Mouse (Mus musculus): ENCODE data around the gene Cyp3a13. TPM values are rescaled to one million over a fixed set of nuclear protein-coding genes. Genes with fewer than 3 reads are reported as not detected.
"Not testable (repeated sequence)": the region's sequence is repeated elsewhere in the genome, so short reads cannot be mapped to it uniquely, and the experiment has no call there.

The Cyp3a13 gene
- polyA plus RNA-seq, 1 experiment: not detected

DNA sequence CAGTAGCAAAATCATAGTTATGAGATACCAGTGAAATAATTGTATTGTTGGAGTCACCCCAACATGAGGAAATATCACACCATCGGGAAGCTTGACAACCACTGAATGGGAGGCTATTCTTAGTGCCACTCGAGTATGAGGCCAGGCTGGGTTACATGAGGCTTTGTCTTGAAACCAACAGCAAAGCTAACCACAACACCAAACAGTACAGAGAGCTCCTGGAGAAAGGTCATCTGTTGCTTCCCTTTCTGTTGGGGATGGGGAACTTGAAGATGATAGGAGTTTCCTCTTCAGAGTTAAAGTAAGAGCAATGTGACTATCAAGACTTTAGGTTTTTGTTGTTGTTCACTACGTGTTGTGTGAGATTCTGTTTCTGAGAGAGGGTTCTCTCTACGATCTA lies 38.5 kb downstream of the Cyp3a13 start:
- H3K9me3 ChIP-seq: no peaks in the 10 kb centered on the region
- H3K4me3 ChIP-seq (replicated peaks): no peak overlapping the region
- peaks cover 12% of the 10 kb centered on the region for H3K4me1 ChIP-seq
- peaks cover 14% of the 10 kb centered on the region for H3K27me3 ChIP-seq (replicated peaks)
- no peak for TF ChIP-seq GATA1 (IDR thresholded peaks at IDR 0.05; ENCODE audit: borderline replicate concordance, low read length)
- TF ChIP-seq FLI1 (IDR thresholded peaks at IDR 0.05; ENCODE audit: low read length): no peak
- no peaks in the 10 kb centered on the region for H3K36me3 ChIP-seq (replicated peaks; ENCODE audit: low read length)

DNA sequence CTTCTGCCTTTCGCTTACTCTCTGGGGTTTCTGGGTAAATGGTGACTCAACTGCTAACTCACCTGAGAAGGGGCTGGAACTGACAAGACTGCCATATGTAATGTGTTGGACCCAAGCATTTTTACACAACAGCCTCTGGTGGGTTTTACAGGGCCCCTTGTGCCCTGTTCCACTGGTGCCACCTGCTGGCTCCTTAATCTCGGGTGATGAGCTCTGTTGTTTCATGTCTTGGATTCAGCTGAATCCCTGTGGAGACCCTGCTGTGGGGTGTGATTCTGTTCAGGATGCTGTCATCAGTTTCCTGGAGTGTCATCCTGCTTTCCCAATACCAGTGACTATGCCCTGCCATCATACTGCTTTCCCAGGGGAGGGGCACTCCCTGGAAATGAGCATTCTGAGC lies 43.6 kb downstream of the Cyp3a13 start:
- H3K9me3 ChIP-seq: no peaks in the 10 kb centered on the region
- H3K4me3 ChIP-seq (replicated peaks): no peak overlapping the region
- H3K27me3 ChIP-seq (replicated peaks): peaks cover 8% of the 10 kb centered on the region
- no peaks in the 10 kb centered on the region for H3K36me3 ChIP-seq (replicated peaks; ENCODE audit: low read length)
- peaks cover 2% of the 10 kb centered on the region for H3K4me1 ChIP-seq
- TF ChIP-seq FLI1 (IDR thresholded peaks at IDR 0.05; ENCODE audit: low read length): no peak
- no peak for TF ChIP-seq GATA1 (IDR thresholded peaks at IDR 0.05; ENCODE audit: borderline replicate concordance, low read length)

DNA sequence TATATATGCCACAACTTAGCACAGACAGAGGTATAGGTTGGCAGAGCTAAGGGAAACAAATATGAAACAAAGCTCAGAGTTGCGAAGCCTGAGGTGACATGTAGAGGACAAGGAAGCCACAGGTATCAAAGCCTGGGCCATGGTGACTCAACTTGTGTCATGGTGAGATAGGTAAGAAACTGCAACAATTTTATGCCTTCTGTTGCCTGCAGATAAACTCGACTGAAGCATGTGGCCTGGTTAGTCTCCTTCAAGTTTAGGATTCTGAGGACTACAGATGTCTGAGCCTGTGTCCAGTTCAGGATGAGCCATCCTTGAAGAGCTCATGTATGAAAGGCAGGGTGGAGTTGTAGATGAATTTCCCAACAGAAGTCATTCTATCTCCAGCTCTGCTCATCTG lies 46.4 kb downstream of the Cyp3a13 start:
- no peaks in the 10 kb centered on the region for H3K36me3 ChIP-seq (replicated peaks; ENCODE audit: low read length)
- no peak for TF ChIP-seq FLI1 (IDR thresholded peaks at IDR 0.05; ENCODE audit: low read length)
- TF ChIP-seq GATA1 (IDR thresholded peaks at IDR 0.05; ENCODE audit: borderline replicate concordance, low read length): no peak
- peaks cover 8% of the 10 kb centered on the region for H3K27me3 ChIP-seq (replicated peaks)
- H3K9me3 ChIP-seq: no peaks in the 10 kb centered on the region
- no peak overlapping the region for H3K4me3 ChIP-seq (replicated peaks)
- peaks cover 18% of the 10 kb centered on the region for H3K4me1 ChIP-seq

DNA sequence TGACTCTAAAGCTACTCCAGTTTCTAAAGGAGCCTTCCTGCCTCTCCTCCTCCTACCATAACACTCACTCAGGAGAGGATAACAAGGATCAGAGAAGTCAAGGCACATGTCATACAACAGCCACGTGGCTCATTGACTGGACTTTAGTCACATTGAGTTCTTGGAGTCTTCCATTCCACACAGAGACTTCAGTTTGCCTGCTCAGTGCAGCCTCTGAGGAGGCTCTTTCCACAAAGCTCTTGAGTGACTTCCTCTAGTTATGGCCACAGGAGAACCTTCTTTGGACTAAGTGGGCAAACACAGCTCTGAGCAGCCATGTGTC lies 49.1 kb downstream of the Cyp3a13 start:
- H3K9me3 ChIP-seq; H3K27me3 ChIP-seq (replicated peaks); H3K4me3 ChIP-seq (replicated peaks); H3K36me3 ChIP-seq (replicated peaks; ENCODE audit: low read length): not testable (repeated sequence)
- H3K4me1 ChIP-seq: peaks cover 18% of the 10 kb centered on the region

DNA sequence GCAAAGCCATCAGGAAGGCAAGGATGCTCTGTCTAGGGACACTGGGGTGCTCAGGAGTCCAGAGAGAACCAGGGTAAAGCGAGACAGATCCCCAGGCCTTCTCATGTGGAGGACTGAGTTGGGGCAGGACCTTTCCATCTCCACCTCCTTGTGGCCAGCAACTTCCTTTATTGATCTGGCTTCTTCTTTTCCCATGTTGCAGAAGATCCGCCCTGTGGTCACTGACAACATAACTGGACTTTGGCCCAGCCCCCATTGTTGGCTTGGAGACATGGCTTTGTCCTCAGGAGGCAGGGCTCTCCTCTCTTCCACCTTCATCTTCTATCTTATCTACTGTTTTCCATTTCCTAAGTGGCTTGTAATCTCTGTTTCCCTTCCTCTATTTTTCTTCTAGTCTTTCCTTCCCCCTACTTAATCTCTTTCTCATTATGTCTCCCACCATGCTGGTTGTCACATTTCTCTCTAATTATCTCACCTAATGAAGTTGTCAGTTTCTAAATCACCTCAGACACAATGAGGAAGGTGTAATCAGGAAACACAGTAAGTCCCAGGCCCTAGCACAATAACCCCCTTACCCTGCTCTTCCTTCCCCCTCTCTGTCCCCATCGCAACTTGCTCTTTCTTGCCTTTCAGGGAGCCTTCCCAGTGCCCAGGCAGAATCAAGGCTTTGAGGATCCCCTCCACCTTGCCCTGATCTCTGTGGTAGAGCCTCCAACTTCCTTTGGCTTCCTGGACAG lies 49.6 kb downstream of the Cyp3a13 start, which contains the start of gene Pilrb2:
TSS of gene Pilrb2 (minus strand) at position 172 of the 737 bp plus-strand sequence.
- H3K4me3 ChIP-seq (replicated peaks): not testable (repeated sequence)

DNA sequence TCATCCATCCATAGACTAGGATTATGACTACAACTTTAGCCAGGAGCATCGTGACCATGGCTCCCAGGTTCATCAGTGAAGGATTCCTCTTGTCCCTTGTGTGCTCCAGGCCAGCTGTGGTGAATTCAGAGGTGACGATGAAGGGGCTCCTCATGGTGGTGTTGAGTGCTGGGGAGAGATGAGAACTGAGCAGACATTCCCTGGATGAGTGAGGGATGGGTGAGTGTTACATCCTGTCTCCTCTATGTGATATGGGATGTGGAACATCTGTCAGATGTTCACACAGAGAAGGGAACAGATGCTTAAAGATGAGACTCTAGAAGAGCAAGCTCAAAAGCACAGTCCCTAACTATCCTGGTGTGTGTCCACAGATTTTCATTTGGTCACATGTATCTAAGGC lies 52.8 kb downstream of the Cyp3a13 start:
- H3K4me1 ChIP-seq: peaks cover 18% of the 10 kb centered on the region
- not testable (repeated sequence) for H3K36me3 ChIP-seq (replicated peaks; ENCODE audit: low read length); H3K4me3 ChIP-seq (replicated peaks); H3K9me3 ChIP-seq; H3K27me3 ChIP-seq (replicated peaks)

More for the DNA sequence above, 49.6 kb downstream of the Cyp3a13 start, which contains the start of gene Pilrb2:
- not testable (repeated sequence) for H3K36me3 ChIP-seq (replicated peaks; ENCODE audit: low read length); H3K9me3 ChIP-seq; H3K27me3 ChIP-seq (replicated peaks)
- peaks cover 18% of the 10 kb centered on the region for H3K4me1 ChIP-seq

DNA sequence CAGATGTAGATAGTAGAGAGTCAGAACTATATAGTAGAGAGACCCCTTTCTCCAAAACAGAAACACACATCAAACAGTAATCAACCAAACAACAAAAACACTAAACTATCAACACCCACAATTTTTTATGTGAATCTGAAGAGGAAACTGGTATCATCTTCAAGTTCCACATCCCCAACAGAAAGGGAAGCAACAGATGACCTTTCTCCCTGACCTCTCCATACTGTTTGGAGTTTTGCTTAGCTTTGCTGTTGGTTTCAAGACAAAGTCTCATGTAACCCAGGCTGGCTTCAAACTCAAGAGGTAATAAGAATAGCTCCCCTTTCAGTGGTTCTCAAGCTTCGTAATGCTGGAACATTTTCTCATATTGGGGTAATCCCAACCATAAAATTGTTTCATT lies 57.4 kb downstream of the Cyp3a13 start:
- not testable (repeated sequence) for H3K36me3 ChIP-seq (replicated peaks; ENCODE audit: low read length); H3K9me3 ChIP-seq

DNA sequence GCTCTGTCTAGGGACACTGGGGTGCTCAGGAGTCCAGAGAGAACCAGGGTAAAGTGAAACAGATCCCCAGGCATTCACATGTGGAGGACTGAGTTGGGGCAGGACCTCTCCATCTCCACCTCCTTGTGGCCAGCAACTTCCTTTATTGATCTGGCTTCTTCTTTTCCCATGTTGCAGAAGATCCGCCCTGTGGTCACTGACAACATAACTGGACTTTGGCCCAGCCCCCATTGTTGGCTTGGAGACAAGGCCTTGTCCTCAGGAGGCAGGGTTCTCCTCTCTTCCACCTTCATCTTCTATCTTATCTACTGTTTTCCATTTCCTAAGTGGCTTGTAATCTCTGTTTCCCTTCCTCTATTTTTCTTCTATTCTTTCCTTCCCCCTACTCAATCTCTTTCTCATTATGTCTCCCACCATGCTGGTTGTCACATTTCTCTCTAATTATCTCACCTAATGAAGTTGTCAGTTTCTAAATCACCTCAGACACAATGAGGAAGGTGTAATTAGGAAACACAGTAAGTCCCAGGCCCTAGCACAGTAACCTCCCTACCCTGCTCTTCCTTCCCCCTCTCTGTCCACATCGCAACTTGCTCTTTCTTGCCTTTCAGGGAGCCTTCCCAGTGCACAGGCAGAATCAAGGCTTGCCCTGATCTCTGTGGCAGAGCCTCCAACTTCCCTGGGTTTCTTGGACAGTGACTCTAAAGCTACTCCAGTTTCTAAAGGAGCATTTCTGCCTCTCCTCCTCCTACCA lies 63.3 kb downstream of the Cyp3a13 start, which contains the start of gene Pilrb1:
TSS of gene Pilrb1 (minus strand) at position 147 of the 751 bp plus-strand sequence.
- H3K4me3 ChIP-seq (replicated peaks); H3K4me1 ChIP-seq; H3K9me3 ChIP-seq; H3K36me3 ChIP-seq (replicated peaks; ENCODE audit: low read length); H3K27me3 ChIP-seq (replicated peaks): not testable (repeated sequence)

More for the DNA sequence above, 57.4 kb downstream of the Cyp3a13 start:
- not testable (repeated sequence) for H3K27me3 ChIP-seq (replicated peaks); H3K4me3 ChIP-seq (replicated peaks); H3K4me1 ChIP-seq

DNA sequence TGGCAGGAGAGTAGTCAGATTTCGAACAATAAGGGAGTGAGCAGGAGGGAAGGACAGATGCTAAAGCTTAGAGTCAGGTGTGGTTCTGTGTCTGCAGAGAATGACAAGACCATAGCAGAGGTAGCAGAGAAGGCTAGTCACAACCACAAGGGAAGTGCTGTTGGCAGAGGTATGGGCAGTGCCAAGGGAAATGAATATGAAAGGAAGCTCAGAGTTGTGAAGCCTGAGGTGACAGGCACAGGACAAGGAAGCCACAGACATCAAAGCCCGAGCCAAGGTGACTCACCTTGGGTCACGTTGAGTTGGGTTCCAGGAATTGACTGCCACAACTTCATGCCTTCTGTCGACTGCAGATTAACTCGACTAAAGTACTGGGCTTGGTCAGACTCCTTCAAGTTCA lies 64.5 kb downstream of the Cyp3a13 start:
- H3K9me3 ChIP-seq: not testable (repeated sequence)

DNA sequence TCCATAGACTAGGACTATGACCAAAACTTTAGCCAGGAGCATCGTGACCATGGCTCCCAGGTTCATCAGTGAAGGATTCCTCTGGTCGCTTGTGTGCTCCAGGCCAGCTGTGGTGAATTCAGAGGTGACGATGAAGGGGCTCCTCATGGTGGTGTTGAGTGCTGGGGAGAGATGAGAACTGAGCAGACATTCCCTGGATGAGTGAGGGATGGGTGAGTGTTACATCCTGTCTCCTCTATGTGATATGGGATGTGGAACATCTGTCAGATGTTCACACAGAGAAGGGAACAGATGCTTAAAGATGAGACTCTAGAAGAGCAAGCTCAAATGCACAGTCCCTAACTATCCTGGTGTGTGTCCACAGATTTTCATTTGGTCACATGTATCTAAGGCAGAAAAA lies 66.5 kb downstream of the Cyp3a13 start:
- H3K4me1 ChIP-seq; H3K4me3 ChIP-seq (replicated peaks); H3K27me3 ChIP-seq (replicated peaks); H3K9me3 ChIP-seq; H3K36me3 ChIP-seq (replicated peaks; ENCODE audit: low read length): not testable (repeated sequence)

More for the DNA sequence above, 64.5 kb downstream of the Cyp3a13 start:
- H3K4me1 ChIP-seq; H3K4me3 ChIP-seq (replicated peaks); H3K36me3 ChIP-seq (replicated peaks; ENCODE audit: low read length); H3K27me3 ChIP-seq (replicated peaks): not testable (repeated sequence)

DNA sequence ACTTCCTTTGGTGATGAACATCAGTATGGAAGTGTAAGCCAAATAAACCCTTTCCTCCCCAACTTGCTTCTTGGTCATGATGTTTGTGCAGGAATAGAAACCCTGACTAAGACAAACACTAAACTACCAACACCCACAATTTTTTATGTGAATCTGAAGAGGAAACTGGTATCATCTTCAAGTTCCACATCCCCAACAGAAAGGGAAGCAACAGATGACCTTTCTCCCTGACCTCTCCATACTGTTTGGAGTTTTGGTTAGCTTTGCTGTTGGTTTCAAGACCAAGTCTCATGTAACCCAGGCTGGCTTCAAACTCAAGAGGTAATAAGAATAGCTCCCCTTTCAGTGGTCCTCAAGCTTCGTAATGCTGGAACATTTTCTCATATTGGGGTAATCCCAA lies 71.1 kb downstream of the Cyp3a13 start:
- not testable (repeated sequence) for H3K4me1 ChIP-seq; H3K9me3 ChIP-seq; H3K27me3 ChIP-seq (replicated peaks); H3K4me3 ChIP-seq (replicated peaks); H3K36me3 ChIP-seq (replicated peaks; ENCODE audit: low read length)

Other genes with a start within 250 kb of the Cyp3a13 start
- gene Agfg2, start 236.9 kb downstream of the Cyp3a13 start, polyA plus RNA-seq (2012; ENCODE audit: insufficient read depth, low replicate concordance): 58.4 and 131 TPM in 2 replicates
- 5.9 and 8.4 TPM in 2 replicates for gene Nyap1, start 180.0 kb downstream of the Cyp3a13 start, polyA plus RNA-seq (2012; ENCODE audit: insufficient read depth, low replicate concordance)
- 582 and 1,005 TPM in 2 replicates for gene Tsc22d4, start 175.9 kb downstream of the Cyp3a13 start, polyA plus RNA-seq (2012; ENCODE audit: insufficient read depth, low replicate concordance)
- gene Ppp1r35, start 142.8 kb downstream of the Cyp3a13 start, polyA plus RNA-seq (2012; ENCODE audit: insufficient read depth, low replicate concordance): 104 and 105 TPM in 2 replicates
- 88.7 and 584 TPM in 2 replicates for gene Mepce, start 134.0 kb downstream of the Cyp3a13 start, polyA plus RNA-seq (2012; ENCODE audit: insufficient read depth, low replicate concordance)
- 0.70 TPM in 1 of 2 replicates, not detected in the other for gene Zcwpw1, start 133.8 kb downstream of the Cyp3a13 start, polyA plus RNA-seq (2012; ENCODE audit: insufficient read depth, low replicate concordance)
- 1.1 TPM in 1 of 2 replicates, not detected in the other for gene Pilra, start 85.3 kb downstream of the Cyp3a13 start, polyA plus RNA-seq (2012; ENCODE audit: insufficient read depth, low replicate concordance)
- gene Pilrb1, start 63.5 kb downstream of the Cyp3a13 start, polyA plus RNA-seq (2012; ENCODE audit: insufficient read depth, low replicate concordance): not detected in 2 replicates
- gene Pilrb2, start 49.8 kb downstream of the Cyp3a13 start, polyA plus RNA-seq (2012; ENCODE audit: insufficient read depth, low replicate concordance): 0.83 TPM in 1 of 2 replicates, not detected in the other
- 0.68 TPM in 1 of 2 replicates, not detected in the other for gene Gjc3, start 41.5 kb upstream of the Cyp3a13 start, polyA plus RNA-seq (2012; ENCODE audit: insufficient read depth, low replicate concordance)
- gene Azgp1, start 59.9 kb upstream of the Cyp3a13 start, polyA plus RNA-seq (2012; ENCODE audit: insufficient read depth, low replicate concordance): not detected in 2 replicates
- not detected in 2 replicates for gene Smok3a, start 99.6 kb upstream of the Cyp3a13 start, polyA plus RNA-seq (2012; ENCODE audit: insufficient read depth, low replicate concordance)
- 0.06 TPM in 1 of 2 replicates, not detected in the other for gene Smok3b, start 99.8 kb upstream of the Cyp3a13 start, polyA plus RNA-seq (2012; ENCODE audit: insufficient read depth, low replicate concordance)
- gene Smok3c, start 131.6 kb upstream of the Cyp3a13 start, polyA plus RNA-seq (2012; ENCODE audit: insufficient read depth, low replicate concordance): not detected in 2 replicates
- gene Zkscan1, start 163.5 kb upstream of the Cyp3a13 start, polyA plus RNA-seq (2012; ENCODE audit: insufficient read depth, low replicate concordance): 0.38 TPM in 1 of 2 replicates, not detected in the other
- gene Zscan21, start 195.3 kb upstream of the Cyp3a13 start, polyA plus RNA-seq (2012; ENCODE audit: insufficient read depth, low replicate concordance): 0.86 TPM in 1 of 2 replicates, not detected in the other
- 0.13 TPM in 1 of 2 replicates, not detected in the other for gene Zfp113, start 234.1 kb upstream of the Cyp3a13 start, polyA plus RNA-seq (2012; ENCODE audit: insufficient read depth, low replicate concordance)
- gene Cops6, start 239.5 kb upstream of the Cyp3a13 start, polyA plus RNA-seq (2012; ENCODE audit: insufficient read depth, low replicate concordance): 18.0 and 85.5 TPM in 2 replicates